Mouse (Mus musculus): ENCODE data around the gene Wdr12.
A peak's percentile ranks its signal among the peaks of the same experiment; 100 is the strongest.
"Not testable (repeated sequence)": the region's sequence is repeated elsewhere in the genome, so short reads cannot be mapped to it uniquely, and the experiment has no call there.

Gene Wdr12

DNA sequence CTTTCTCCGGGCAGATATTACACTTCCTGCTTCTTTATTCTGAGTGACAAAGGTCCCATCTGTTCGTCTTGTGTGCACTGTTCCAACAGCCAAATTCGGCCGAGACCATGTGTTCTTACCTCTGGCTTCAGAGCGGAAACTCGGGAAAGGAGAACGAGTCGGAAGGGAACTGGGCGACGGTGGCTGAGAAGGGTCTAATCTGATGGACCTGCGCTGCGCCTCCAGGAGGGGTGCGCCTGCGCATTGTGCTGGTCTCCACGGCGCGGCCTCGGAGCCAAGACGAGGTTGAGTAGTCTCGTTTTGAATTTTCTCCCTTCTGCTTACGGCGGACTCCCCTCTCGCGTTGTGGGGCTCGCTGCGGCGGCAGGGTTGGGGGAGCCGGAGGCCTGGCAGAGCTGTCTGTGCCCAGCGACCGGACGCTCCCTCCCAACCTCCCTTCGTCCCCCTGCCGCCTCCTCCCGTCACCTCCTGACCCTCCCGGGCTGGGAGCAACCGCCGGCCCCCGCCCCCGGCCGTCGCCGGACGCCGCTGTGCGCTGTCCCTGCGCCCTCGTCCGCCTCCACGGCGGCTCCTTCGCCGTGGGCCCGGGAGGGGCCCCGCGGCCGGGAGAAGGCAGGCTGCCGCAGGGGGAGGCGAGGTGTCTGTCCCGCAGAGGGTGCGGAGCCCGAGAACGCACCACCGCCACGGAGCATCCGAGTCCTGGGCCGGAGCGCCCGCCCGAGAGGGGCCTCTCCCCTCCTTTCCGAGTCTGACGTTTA, at the start of gene Wdr12, which contains the start of gene Carf:
TSS of gene Wdr12 (minus strand) at position 622 of the 758 bp plus-strand sequence.
TSS of gene Carf (plus strand) at position 224 of the 758 bp plus-strand sequence.
- peak; percentile 94 for DNase-seq (ENCODE audit: low read depth in 2 of 2, low spot score in 2 of 2)

- DNase-seq (ENCODE audit: low read depth in 2 of 2, low spot score in 2 of 2) = no peak
Observed at GRCm38 (mm10) chr1:60137346-60137745, 38.9 kb upstream of the Wdr12 start.

GRCm38 (mm10) chr1:60117721-60118455, 19.4 kb upstream of the Wdr12 start:
- no peak for DNase-seq (ENCODE audit: low read depth in 2 of 2, low spot score in 2 of 2)

DNA sequence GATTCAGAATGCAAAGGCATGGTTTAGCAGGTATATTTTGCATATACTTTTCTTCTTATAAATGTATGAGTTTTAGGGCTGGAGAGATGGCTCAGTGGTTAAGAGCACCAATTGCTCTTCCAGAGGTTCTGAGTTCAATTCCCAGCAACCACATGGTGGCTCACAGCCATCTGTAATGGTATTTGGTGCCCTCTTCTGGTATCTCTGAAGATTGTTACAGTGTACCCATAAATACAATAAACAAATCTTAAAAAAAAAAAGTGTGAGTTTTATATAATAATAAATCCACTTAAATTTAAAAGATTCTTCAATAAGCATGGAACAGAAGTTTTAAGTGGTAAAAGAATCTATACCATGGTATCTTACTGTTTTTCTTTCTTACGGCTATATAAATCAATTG, 6.1 kb upstream of the Wdr12 start:
- no peak for DNase-seq (ENCODE audit: low read depth in 2 of 2, low spot score in 2 of 2)

- DNase-seq (ENCODE audit: low read depth in 2 of 2, low spot score in 2 of 2) = no peak
Observed at GRCm38 (mm10) chr1:60098839-60099238, 394 bp upstream of the Wdr12 start.

DNA sequence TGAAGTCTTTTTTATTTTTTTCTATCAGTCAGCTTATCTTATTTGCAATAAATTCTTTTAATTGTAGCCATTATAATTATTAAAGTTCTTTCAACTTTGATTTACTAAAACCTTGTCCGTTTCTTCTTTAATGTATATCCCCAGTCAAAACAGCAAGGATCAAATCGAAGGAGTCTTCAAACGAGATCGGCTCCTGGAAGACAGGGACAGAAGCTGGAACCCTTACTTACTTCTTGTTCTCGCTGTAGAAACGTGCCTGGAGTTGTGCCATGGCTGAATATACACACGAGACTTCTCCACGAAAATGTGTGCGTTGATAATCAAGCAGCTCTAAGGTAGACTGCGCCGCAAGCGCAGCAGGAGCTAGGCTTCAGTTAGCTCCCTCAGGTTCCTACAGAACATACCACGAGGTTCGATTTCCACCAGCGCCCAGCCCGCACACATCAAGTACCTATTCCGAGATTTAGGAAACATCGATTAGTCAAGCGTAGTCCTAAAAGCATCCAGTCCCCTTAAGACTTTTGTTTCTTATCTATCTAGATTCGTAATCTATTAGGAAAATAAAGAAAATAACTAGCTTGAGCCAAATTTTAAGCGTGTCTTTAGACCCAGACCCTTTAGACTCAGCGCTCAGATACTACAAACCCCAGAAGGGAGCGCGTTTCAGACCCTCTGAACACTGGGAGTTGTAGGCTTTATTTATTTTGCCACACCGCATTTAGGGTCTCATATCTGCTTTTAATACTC, 995 bp downstream of the Wdr12 start:
- DNase-seq (ENCODE audit: low read depth in 2 of 2, low spot score in 2 of 2) = peak; percentile 51 to 69

DNA sequence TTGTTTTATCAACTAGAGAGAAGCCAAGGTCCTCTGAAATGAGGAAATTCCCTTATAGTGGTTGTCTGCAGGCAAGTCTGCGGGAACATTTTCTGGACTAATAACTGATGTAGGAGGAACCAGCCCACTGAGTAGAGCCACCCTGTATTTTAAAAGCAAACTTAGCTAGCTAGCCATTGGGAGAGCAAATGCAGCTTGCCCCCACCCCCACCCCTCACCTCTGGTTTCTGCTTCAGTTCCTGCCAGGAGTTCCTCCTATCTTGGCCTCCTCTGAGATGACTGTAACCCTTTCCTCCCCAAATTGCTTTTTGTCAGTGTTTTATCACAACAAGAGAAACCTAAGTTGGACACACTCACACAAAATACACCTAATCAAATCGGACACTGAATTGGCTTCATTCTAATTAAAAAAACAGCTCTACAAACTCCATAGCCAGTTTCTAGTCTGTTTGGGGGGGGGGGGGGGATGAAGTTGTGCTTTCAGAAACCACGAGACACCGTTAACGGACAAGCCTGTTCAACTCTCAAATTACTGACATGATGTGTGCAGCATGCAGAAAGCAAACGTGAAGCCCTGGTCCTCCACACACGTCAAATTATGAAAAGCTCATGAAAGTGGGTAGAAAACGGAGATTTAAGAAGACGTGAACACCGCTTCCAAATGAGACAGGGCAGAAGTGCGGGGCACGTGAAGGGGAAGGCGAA, 1.7 kb downstream of the Wdr12 start:
- DNase-seq (ENCODE audit: low read depth in 2 of 2, low spot score in 2 of 2) = no peak

DNA sequence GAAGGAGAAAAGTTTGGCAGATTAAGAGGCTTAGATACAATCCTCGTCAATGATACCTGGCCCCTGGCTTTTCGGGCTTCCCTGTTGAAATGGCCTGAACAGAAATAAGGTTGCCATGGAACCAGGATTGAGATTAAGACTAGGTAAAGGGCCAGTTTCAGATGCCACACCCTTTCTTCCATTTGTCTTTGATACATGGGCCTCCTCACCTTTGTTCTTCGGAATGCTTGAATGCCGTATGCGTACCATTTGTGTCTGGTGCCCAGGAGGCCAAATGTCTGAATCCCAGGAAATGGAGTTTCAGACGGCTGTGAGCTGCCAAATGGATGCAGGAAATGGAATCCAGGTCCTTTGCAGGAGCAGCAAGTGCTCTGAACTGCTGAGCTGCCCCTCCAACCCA, 22.0 kb downstream of the Wdr12 start:
- DNase-seq (ENCODE audit: low read depth in 2 of 2, low spot score in 2 of 2) = no peak

DNA sequence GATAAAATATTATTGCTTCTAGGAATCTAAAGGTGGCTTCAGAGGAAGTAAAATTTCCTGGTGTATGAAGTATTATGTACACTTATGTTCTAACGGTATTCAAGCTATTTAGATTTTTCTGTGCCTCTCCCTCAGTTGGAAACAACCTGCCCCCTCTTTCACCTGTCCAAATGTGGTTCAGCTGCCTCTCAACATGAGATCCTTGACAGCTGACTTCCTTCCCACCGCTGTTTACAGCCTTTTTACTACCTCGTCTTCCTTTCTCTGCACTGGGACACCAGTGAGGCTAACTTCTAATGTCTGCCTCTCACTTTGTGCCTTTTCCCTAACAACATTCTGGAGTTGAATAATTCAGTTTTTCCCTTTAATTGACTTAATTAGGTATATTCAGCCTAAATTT, 22.9 kb downstream of the Wdr12 start:
- DNase-seq (ENCODE audit: low read depth in 2 of 2, low spot score in 2 of 2) = no peak

DNA sequence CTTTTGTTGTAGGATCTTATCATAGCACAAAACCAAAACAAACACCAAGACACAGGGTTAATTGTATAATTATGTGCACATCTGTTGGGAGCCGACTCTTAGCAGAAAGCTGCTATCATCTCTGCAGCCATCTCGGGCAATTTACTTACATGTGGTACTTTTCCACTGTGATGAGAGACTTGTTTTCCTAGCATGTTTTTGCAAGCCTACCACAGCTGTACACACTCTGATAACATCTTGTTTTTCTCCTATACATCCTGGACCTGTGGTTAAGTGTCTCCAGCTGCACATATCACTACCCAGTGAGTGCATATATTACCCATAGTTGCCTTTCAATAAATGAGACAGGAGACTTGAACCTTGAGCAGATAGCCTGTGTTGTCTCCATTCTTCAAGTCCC, 23.5 kb downstream of the Wdr12 start:
- DNase-seq (ENCODE audit: low read depth in 2 of 2, low spot score in 2 of 2) = peak in 1 of 2 experiments; percentile 19

GRCm38 (mm10) chr1:60070725-60071124, 27.7 kb downstream of the Wdr12 start:
- peak in 1 of 2 experiments; percentile 21 for DNase-seq (ENCODE audit: low read depth in 2 of 2, low spot score in 2 of 2)

DNA sequence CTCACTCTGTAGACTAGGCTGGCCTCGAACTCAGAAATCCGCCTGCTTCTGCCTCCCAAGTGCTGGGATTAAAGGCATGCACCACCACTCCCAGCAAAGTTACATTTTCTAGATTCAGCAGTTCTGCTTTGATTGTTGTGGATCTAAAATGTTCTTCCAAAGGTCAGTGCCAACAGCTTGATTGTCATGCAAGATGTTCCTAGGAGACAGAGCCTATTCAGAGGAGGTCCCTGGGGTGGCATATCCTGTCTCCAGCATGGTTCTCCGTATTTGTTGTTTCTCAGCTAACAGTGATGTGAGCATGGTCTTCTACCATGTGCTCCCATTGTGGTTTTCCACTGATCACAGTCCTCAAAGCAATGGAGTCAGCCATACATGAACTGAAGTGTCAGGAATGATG, 42.1 kb downstream of the Wdr12 start:
- no peak for DNase-seq (ENCODE audit: low read depth in 2 of 2, low spot score in 2 of 2)

DNA sequence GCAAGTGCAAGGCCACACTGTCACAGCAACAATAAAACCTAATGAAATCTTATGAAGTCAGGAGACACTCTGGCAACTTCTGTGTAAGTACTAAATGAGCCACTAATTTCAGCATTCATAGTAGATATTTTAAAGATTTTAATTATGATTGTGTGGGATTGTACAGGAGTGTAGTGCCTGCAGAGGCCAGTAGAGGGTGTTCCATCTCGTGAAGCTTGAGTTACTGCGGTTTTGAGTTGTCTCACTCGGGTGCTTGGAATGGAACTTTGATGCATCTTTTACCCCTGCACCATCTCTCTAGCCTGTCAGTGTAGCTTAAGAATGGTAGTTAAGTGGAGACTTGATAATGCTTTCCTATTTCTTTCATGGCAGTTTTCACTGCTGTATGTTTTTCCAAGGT, 43.8 kb downstream of the Wdr12 start:
- DNase-seq (ENCODE audit: low read depth in 2 of 2, low spot score in 2 of 2) = peak in 1 of 2 experiments; percentile 26

- not testable (repeated sequence) for DNase-seq (ENCODE audit: low read depth in 2 of 2, low spot score in 2 of 2)
Observed at GRCm38 (mm10) chr1:60047481-60047880, 51.0 kb downstream of the Wdr12 start.

DNA sequence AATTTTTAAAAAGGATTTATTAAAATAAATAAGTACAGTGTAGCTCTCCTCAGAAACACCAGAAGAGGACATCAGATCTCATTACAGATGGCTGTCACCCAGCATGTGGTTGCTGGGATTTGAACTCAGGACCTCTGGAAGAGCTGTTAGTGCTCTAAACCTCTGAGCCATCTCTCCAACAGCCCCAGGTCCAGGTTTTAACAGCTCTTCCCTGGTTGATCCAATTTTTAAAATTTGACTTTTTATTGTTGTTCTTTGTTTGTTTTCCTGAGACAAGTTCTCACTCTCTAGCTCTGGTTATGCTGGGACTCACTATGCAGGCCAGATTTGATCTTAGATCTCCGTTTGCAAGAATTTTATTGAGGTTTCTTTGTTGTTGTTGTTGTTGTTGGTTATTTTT, 53.9 kb downstream of the Wdr12 start:
- DNase-seq (ENCODE audit: low read depth in 2 of 2, low spot score in 2 of 2) = no peak

DNA sequence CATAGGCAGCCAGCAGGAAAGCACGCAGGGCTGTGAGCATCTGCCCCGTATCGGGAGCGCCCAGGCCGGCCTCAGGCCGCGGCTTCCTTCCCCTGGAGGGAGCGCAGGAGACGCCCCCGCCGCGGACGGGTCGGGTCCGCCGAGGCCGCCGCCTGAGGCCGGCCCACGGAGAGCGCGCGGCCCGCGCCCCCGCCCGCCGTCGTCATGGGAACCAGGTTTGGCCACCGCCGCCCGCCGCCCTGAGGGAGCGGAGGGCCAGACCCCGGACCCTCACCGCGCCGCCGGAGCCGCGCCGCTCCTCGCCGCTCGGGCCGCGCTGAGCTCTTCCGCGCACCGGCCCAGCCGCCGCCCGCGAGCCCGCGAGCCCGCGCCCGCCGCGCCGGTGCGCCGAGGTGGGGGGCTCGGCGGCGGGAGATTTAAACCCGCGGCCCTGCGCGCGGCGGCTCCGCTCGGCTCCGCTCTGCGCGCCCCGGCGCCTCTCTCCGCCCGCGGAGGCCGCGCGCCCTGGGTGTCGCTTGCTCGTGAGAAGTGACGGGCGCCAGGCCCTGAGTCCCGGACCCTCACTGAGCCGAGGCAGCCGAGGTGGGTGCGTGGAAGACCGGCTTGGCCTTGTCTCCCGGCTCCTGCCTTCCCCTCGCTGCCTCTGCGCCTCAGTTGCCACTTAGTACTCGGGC, 55.5 kb downstream of the Wdr12 start, which contains the start of gene Ica1l:
TSS of gene Ica1l (minus strand) at position 389 of the 674 bp plus-strand sequence.
- DNase-seq (ENCODE audit: low read depth in 2 of 2, low spot score in 2 of 2) = peak; percentile 29 to 32

DNA sequence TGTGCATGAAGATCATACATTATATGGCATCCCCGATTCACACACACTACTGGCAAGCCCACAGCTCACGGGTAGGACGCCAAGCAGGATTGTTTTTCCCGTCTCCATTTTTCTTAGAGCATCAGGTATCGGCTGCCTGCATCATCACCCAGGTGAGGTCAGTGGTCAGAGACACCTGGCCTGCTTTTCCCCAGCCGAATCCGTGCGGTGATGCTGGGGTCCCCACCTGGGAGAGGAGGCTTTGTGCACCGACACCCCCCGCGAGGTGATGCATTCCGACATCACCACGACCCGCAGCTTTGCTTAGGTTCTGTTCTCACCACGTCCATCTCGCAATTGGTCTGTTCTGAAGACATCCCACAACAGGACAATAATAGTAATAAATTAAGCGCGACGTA, 56.0 kb downstream of the Wdr12 start:
- DNase-seq (ENCODE audit: low read depth in 2 of 2, low spot score in 2 of 2) = peak; percentile 7 to 8

DNA sequence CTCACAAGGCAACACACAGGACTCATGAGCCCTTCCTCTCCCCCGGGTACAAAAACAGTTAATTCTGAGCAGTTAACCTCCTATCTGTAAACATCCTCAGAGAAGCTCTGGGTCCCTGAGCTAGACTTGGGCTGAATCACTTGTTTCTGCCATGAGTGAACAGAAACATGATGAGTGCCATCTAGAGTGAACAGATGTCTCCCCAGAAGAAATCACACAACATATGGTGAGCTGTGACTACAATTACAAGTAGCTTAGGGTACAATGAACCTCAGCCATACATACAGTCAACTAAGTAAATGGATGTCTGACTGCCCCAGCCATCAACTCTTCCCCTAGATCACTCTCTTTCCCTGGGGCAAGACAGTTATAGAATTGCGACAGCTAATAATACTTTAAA, 63.4 kb downstream of the Wdr12 start:
- no peak for DNase-seq (ENCODE audit: low read depth in 2 of 2, low spot score in 2 of 2)
